Mouse (Mus musculus): ENCODE data around the gene Dsn1. TPM values are rescaled to one million over a fixed set of nuclear protein-coding genes. Genes with fewer than 3 reads are reported as not detected.

The Dsn1 gene
- polyA plus RNA-seq, 1 experiment from 2014 or later = 53.7 TPM

- Histone ChIP-seq H3K4me1 (no peaks in the 10 kb centered on the region; the same call in 1 of the 2 replicates), H3K9me3 (no peaks in the 10 kb centered on the region), H3K4me3 (replicated peaks) (no peak overlapping the region), H3K36me3 (replicated peaks) (peaks cover 90% of the 10 kb centered on the region), H3K9ac (no peak overlapping the region), H3K4me2 (no peak overlapping the region), H3K27ac (no peak overlapping the region), H3K27me3 (no peaks in the 10 kb centered on the region)
- WGBS = 93% methylated on average over 7 of the region's 7 CpGs
- no peak for ATAC-seq (ENCODE audit: low FRiP score)
Measured at GRCm38 (mm10) chr2:157041421-157041820, 34.5 kb upstream of the Dsn1 start.

DNA sequence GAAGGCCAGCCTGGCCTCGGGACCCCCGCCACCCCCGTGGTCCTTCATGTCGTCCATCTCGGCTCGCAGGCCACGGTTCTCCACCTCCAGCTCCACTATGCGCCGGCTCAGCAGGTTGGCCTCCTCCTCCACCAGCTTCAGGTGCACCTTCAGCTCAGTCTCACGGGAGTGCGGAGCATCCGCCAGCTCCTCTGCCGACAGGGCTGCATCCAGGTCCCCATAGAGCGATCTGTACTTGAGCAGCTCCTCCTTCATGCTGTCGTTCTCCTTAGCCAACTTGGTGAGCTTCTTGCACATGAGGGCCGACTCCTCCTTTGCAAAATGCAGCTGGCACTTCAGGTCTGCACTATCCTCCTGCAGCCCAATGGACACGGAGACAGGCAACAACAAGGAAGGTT is 33.7 kb upstream of the Dsn1 start:
- peaks cover 89% of the 10 kb centered on the region for H3K36me3 ChIP-seq (replicated peaks)
- H3K9me3 ChIP-seq = no peaks in the 10 kb centered on the region
- no peaks in the 10 kb centered on the region for H3K27me3 ChIP-seq
- H3K9ac ChIP-seq = no peak overlapping the region
- WGBS = 80% methylated on average over 17 of the region's 17 CpGs
- no peaks in the 10 kb centered on the region; the same call in 1 of the 2 replicates for H3K4me1 ChIP-seq
- no peak for ATAC-seq (ENCODE audit: low FRiP score)
- H3K4me3 ChIP-seq (replicated peaks) = no peak overlapping the region
- no peak overlapping the region for H3K4me2 ChIP-seq
- H3K27ac ChIP-seq = no peak overlapping the region

DNA sequence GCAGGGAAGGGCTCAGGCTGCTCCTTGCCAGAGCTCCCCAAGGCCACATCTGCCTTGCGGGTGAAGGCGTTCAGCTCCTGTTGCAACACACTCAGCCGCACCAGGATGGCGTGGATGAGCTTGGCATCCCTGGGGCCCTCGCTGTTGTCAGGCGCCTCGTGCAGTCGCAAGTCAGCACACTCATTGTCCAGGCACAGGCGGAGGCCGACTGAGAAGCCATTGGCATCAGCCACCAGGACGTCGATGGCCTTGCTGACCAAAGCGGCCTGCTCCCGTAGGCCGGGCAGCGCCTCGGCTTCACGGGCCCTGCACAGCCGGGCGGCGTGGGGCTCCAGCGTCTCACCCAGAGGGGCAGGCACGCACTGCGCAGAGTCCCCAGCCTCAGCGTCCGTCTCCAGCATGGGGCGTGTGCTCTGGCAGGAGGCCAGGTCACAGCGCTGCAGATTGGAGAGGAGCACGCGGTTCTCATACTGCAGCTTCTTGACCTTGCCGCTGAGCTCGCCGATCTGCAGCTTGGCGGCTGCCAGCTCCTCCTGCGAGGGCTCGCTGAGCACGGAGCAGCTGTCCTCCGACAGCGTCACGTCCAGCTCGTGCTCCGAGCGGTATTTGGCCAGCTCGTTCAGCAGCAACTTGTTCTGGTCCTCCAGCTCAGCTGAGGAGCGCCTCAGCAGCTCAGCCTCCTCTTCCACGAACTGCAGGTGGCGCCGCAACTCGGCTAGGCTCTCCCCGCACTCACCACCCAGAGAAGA is 33.1 kb upstream of the Dsn1 start:
- Histone ChIP-seq H3K27me3 (no peaks in the 10 kb centered on the region), H3K9me3 (no peaks in the 10 kb centered on the region), H3K4me3 (replicated peaks) (no peak overlapping the region), H3K9ac (no peak overlapping the region), H3K4me2 (no peak overlapping the region), H3K27ac (no peak overlapping the region), H3K36me3 (replicated peaks) (peaks cover 88% of the 10 kb centered on the region), H3K4me1 (no peaks in the 10 kb centered on the region; the same call in 1 of the 2 replicates)
- WGBS = 92% methylated on average over 50 of the region's 50 CpGs
- ATAC-seq (ENCODE audit: low FRiP score) = 0 out of 2 replicates have a peak, but pooled peaks have one; percentile 36

DNA sequence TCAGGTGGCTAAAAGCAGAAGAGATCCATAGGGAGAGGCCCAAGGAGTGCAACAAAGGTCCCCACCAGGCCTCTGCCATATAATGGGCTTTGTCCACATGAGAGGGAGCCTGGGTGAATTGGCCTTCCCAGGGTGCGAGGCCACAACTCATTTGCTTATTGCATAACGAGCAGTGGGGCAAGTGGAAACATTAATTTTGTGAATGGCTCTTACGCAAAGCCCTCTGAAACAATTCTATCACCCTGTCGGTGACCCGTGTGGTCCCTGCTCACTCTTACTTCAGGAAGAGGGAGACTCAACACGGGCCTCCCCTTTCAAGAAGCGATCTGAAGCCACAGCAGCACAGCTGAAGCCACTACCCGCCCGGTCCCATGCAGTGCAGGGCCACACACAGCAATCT is 30.3 kb upstream of the Dsn1 start:
- H3K36me3 ChIP-seq (replicated peaks) = peaks cover 90% of the 10 kb centered on the region
- H3K9me3 ChIP-seq = no peaks in the 10 kb centered on the region
- H3K4me1 ChIP-seq = no peaks in the 10 kb centered on the region; the same call in 1 of the 2 replicates
- no peak for ATAC-seq (ENCODE audit: low FRiP score)
- peak overlapping the region; percentile 31; the same call in 1 of the 2 replicates for H3K27ac ChIP-seq
- 42% methylated on average over 9 of the region's 9 CpGs for WGBS
- no peak overlapping the region for H3K4me2 ChIP-seq
- no peak overlapping the region for H3K9ac ChIP-seq
- no peaks in the 10 kb centered on the region for H3K27me3 ChIP-seq
- H3K4me3 ChIP-seq (replicated peaks) = no peak overlapping the region

DNA sequence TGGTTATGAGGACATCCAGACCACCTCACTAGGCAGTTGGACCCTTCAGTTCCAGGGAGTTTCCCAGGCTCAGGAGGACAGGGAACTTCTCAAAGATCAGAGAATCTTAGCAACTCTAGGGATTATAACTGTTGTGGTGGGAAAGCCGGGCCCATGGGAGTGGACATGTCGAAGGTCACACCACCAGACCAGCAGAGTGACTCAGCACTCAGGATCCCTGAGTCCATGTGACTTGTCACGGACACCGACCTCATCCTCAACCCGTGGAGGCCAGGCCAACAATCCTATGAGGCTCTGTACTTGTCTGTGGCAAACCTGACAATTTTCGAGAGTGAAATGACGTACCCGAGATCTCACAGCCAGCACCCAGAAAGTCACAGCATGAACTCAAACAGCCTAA is 29.4 kb upstream of the Dsn1 start:
- no peak overlapping the region for H3K4me2 ChIP-seq
- no peaks in the 10 kb centered on the region for H3K9me3 ChIP-seq
- 94% methylated on average over 8 of the region's 8 CpGs for WGBS
- ATAC-seq (ENCODE audit: low FRiP score) = no peak
- H3K36me3 ChIP-seq (replicated peaks) = peaks cover 91% of the 10 kb centered on the region
- H3K27ac ChIP-seq = no peak overlapping the region
- H3K27me3 ChIP-seq = no peaks in the 10 kb centered on the region
- no peak overlapping the region for H3K9ac ChIP-seq
- no peaks in the 10 kb centered on the region; the same call in 1 of the 2 replicates for H3K4me1 ChIP-seq
- H3K4me3 ChIP-seq (replicated peaks) = no peak overlapping the region

GRCm38 (mm10) chr2:157035371-157035770 is 28.4 kb upstream of the Dsn1 start:
- Histone ChIP-seq H3K9me3 (no peaks in the 10 kb centered on the region), H3K4me1 (no peaks in the 10 kb centered on the region; the same call in 1 of the 2 replicates), H3K9ac (no peak overlapping the region), H3K27me3 (no peaks in the 10 kb centered on the region), H3K4me2 (no peak overlapping the region), H3K4me3 (replicated peaks) (no peak overlapping the region), H3K27ac (no peak overlapping the region), H3K36me3 (replicated peaks) (peaks cover 91% of the 10 kb centered on the region)
- WGBS = 88% methylated on average over 7 of the region's 7 CpGs
- ATAC-seq (ENCODE audit: low FRiP score) = no peak

GRCm38 (mm10) chr2:157030804-157031203 is 23.9 kb upstream of the Dsn1 start:
- H3K4me2 ChIP-seq = no peak overlapping the region
- peak; percentile 67; the same call in 1 of the 2 replicates for ATAC-seq (ENCODE audit: low FRiP score)
- no peaks in the 10 kb centered on the region for H3K9me3 ChIP-seq
- no peaks in the 10 kb centered on the region for H3K27me3 ChIP-seq
- no peaks in the 10 kb centered on the region for H3K4me1 ChIP-seq
- H3K4me3 ChIP-seq (replicated peaks) = no peak overlapping the region
- no peak overlapping the region for H3K27ac ChIP-seq
- 44% methylated on average over 9 of the region's 9 CpGs for WGBS
- peaks cover 92% of the 10 kb centered on the region for H3K36me3 ChIP-seq (replicated peaks)
- no peak overlapping the region for H3K9ac ChIP-seq

DNA sequence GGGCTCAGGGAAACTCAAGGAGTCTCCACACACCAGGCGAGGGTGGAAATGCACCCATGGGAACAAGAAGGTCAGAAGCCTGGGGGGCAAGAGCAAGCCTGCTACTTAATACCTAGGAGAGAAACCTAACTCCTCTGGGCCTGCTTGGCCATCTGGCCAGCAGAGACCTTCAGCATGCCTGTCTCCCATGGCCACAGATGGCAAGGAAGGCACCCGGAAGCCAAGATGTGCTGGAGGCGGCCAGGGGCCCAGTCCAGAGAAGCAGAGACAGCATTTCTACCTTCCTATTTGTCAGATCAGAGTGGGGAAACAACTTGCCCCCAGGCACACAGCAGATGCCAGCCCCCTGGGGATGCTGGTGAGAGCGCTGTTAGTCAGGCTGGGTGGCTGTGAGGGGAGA is 21.3 kb upstream of the Dsn1 start:
- whole genome bisulfite sequencing = 97% methylated on average over 4 of the region's 4 CpGs
- ATAC-seq (ENCODE audit: low FRiP score) = no peak
- Histone ChIP-seq H3K36me3 (replicated peaks) (peaks cover 98% of the 10 kb centered on the region), H3K9ac (no peak overlapping the region), H3K27ac (no peak overlapping the region), H3K9me3 (peaks cover 7% of the 10 kb centered on the region), H3K4me3 (replicated peaks) (no peak overlapping the region), H3K4me2 (no peak overlapping the region), H3K27me3 (no peaks in the 10 kb centered on the region), H3K4me1 (no peaks in the 10 kb centered on the region)

DNA sequence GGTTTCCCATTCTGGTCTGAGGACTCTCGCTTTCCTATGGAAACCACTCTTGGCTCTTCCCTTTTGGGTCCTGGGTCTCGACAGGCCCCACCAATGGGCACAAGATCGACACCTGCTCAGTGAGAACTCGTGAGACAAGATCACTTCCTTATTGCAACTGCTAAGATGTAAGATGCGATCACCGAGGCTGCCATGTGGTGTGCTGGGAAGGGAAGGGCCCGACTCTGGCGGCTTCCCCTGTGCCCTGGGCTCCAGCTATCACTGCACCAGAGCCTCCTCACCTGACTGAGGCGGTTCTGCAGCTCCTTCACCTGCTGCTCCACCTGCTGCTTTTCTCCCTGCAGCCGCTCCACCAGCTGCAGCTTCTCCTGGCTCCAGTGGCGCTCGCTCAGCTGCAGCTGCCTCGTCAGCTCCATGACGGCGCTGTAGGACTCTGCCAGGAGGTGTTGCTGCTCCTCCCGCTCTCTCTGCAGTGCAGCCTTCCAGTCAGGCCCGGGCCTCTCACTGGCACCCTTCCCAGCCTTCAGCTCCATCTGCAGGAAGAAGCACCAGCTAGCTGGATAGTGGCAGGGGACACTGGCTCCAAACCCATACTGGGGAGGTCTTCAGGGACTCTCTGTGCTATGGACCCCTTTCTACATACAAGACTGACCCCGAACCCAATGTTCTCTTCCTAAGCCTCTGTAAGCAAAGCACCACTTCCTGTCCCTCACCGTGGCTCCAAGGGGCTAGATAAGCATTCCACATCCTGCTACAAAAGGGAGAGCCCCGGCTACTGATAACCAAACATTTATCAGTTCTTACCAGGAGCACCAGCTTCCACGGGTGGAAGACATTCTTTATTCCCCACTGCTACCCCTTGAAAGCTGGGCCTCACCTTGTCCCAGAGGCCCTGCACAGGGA is 20.4 kb upstream of the Dsn1 start:
- 95% methylated on average over 21 of the region's 21 CpGs for WGBS
- Histone ChIP-seq H3K9ac (no peak overlapping the region), H3K36me3 (replicated peaks) (peaks cover 98% of the 10 kb centered on the region), H3K4me1 (no peaks in the 10 kb centered on the region), H3K9me3 (peaks cover 7% of the 10 kb centered on the region), H3K4me3 (replicated peaks) (no peak overlapping the region), H3K27ac (no peak overlapping the region), H3K27me3 (no peaks in the 10 kb centered on the region), H3K4me2 (no peak overlapping the region)
- no peak for ATAC-seq (ENCODE audit: low FRiP score)

DNA sequence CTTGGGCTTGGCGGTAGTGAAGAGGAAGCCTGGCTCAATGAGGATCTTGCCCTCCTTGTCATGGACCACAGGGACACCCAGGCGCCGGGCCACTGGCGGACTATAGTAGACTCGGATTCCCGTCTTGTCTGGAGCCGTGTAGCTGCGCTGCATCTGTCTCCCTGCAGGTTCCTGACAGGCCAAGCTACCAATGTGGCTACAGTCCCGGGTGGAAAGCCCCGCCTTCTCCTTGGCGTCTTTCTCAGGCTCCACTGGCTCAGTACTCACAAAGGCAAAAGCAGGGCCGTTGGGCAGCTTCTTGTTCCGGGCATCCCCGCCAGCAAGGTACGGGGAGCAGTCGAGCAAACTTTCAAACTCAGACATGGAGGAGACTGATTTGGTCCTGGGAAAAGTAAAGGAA is 14.2 kb upstream of the Dsn1 start:
- peaks cover 100% of the 10 kb centered on the region for H3K36me3 ChIP-seq (replicated peaks)
- no peak overlapping the region for H3K4me2 ChIP-seq
- H3K4me1 ChIP-seq = no peaks in the 10 kb centered on the region
- H3K9ac ChIP-seq = no peak overlapping the region
- 94% methylated on average over 16 of the region's 16 CpGs for WGBS
- peaks cover 7% of the 10 kb centered on the region for H3K9me3 ChIP-seq
- no peak overlapping the region for H3K4me3 ChIP-seq (replicated peaks)
- no peak overlapping the region for H3K27ac ChIP-seq
- ATAC-seq (ENCODE audit: low FRiP score) = no peak
- H3K27me3 ChIP-seq = no peaks in the 10 kb centered on the region

DNA sequence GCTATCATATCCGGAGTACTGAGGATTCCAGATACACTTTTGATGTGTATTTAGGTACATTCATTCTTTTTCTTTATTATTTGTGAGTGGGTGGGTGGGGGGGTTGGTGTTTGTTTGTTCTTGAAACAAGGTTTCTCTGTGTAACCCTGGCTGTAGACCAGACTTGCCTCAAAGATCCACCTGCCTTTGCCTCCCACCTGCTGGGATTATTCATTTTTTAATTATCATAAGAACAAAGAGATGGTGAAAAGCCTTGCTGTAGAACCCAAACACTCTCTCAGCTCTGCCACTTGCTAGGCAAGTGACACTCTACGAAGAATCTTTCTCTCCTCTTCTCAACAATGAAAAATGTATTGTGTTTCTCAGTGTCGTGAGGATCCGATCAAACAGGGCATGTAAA is 12.3 kb upstream of the Dsn1 start:
- ATAC-seq (ENCODE audit: low FRiP score) = no peak
- WGBS = 91% methylated on average over 4 of the region's 4 CpGs
- H3K4me2 ChIP-seq = no peak overlapping the region
- H3K9me3 ChIP-seq = no peaks in the 10 kb centered on the region
- no peak overlapping the region for H3K9ac ChIP-seq
- H3K27me3 ChIP-seq = no peaks in the 10 kb centered on the region
- peaks cover 100% of the 10 kb centered on the region for H3K36me3 ChIP-seq (replicated peaks)
- no peak overlapping the region for H3K4me3 ChIP-seq (replicated peaks)
- H3K4me1 ChIP-seq = no peaks in the 10 kb centered on the region
- H3K27ac ChIP-seq = no peak overlapping the region

- no peak overlapping the region for H3K27ac ChIP-seq
- ATAC-seq (ENCODE audit: low FRiP score) = no peak
- peaks cover 91% of the 10 kb centered on the region for H3K36me3 ChIP-seq (replicated peaks)
- no peak overlapping the region for H3K9ac ChIP-seq
- WGBS = 87% methylated on average over 18 of the region's 18 CpGs
- no peak overlapping the region for H3K4me2 ChIP-seq
- H3K27me3 ChIP-seq = no peaks in the 10 kb centered on the region
- H3K9me3 ChIP-seq = no peaks in the 10 kb centered on the region
- no peaks in the 10 kb centered on the region for H3K4me1 ChIP-seq
- no peak overlapping the region for H3K4me3 ChIP-seq (replicated peaks)
Measured at GRCm38 (mm10) chr2:157016529-157017270, 9.7 kb upstream of the Dsn1 start.
